Mouse (Mus musculus) C2C12 (cell line): ENCODE data around the gene Hapln4. TPM values are rescaled to one million over a fixed set of nuclear protein-coding genes. Genes with fewer than 3 reads are reported as not detected.

Experiments used
- H3K27me3 ChIP-seq: one replicate; pipeline ENCODE4 v1.6.1; 2011; ENCODE audit not compliant: control insufficient read depth, insufficient read depth, insufficient read length
- H3K36me3 ChIP-seq: one replicate; pipeline ENCODE4 v1.6.1; 2011; ENCODE audit not compliant: control insufficient read depth, insufficient read depth
- H3K4me3 ChIP-seq: one replicate; pipeline ENCODE4 v1.5.1; 2011; ENCODE audit warnings: mild to moderate bottlenecking, control low read depth; ENCODE audit not compliant: poor library complexity, insufficient read depth, severe bottlenecking
- H3K79me2 ChIP-seq: one replicate; pipeline ENCODE4 v1.6.1; 2011; ENCODE audit not compliant: control insufficient read depth, insufficient read depth
- H3K79me3 ChIP-seq: one replicate; pipeline ENCODE4 v1.6.1; 2011; ENCODE audit warnings: low read depth, control low read depth
- H3ac ChIP-seq: one replicate; pipeline ENCODE3; 2011; ENCODE audit warnings: low read depth; ENCODE audit not compliant: control insufficient read depth, insufficient read length
- CEBPB ChIP-seq: IDR thresholded peaks from one replicate; pipeline ENCODE4 v1.6.1; 2011; ENCODE audit warnings: low read depth, mild to moderate bottlenecking, control low read depth, moderate library complexity
- CTCF ChIP-seq: IDR thresholded peaks from one replicate; pipeline ENCODE4 v1.5.1; 2011; ENCODE audit not compliant: control insufficient read depth, insufficient read depth, insufficient read length
- FOSL1 ChIP-seq: IDR thresholded peaks from one replicate; pipeline ENCODE4 v1.8.0; 2011; ENCODE audit warnings: mild to moderate bottlenecking, low read length; ENCODE audit not compliant: poor library complexity, insufficient read depth, severe bottlenecking
- MAX ChIP-seq: IDR thresholded peaks from one replicate; pipeline ENCODE4 v1.6.1; 2011; ENCODE audit warnings: mild to moderate bottlenecking, control low read depth
- MYOD1 ChIP-seq: IDR thresholded peaks from one replicate; pipeline ENCODE4 v1.6.1; 2011; ENCODE audit warnings: low read depth; ENCODE audit not compliant: control insufficient read depth, insufficient read length
- MYOG ChIP-seq: IDR thresholded peaks from one replicate; pipeline ENCODE4 v1.6.1; 2011; ENCODE audit not compliant: control insufficient read depth, insufficient read length; ENCODE audit errors: extremely low read depth
- USF1 ChIP-seq: IDR thresholded peaks from one replicate; pipeline ENCODE4 v1.6.1; 2011; ENCODE audit warnings: low read depth, mild to moderate bottlenecking, control low read depth, moderate library complexity
- polyA plus RNA-seq: library from polyadenylated mRNA; unstranded; fragments of >200 nt; fragmentation: generic; extraction: Trizol; gene quantifications from one replicate; pipeline ENCODE4 v1.2.1, GENCODE M21; 2012; ENCODE audit warnings: missing spikeins

Hapln4 gene
- polyA plus RNA-seq, 1 experiment, result 1.0 TPM

DNA sequence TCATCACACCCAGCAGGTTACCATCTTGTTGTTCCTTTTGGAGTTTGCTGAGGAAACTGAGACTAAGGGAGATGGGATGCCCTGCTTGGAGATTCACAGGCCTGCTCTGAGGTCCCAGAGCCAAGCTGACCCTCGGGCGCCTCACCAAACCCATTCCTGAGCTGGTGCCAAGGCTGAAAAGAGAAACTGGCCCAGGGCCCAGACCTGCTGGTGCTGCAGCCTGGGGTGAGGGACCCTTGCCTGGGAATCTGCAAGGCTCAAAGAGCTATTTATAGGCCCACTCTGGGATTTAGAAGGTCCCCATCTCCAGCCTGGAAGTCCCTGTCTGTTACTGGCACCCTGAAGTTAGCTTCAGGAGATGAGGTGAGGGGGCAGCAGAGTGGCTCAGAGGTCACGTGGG lies 45.2 kb downstream of the Hapln4 start:
- TF ChIP-seq FOSL1, result no peak
- no peak for TF ChIP-seq MYOD1
- no peak for TF ChIP-seq MYOG
- TF ChIP-seq CEBPB, result no peak
- TF ChIP-seq MAX, result no peak
- no peak for TF ChIP-seq CTCF
- TF ChIP-seq USF1, result no peak
- Histone ChIP-seq H3K27me3 (peaks cover 14% of the 10 kb centered on the region), H3K79me3 (peaks cover 5% of the 10 kb centered on the region)

DNA sequence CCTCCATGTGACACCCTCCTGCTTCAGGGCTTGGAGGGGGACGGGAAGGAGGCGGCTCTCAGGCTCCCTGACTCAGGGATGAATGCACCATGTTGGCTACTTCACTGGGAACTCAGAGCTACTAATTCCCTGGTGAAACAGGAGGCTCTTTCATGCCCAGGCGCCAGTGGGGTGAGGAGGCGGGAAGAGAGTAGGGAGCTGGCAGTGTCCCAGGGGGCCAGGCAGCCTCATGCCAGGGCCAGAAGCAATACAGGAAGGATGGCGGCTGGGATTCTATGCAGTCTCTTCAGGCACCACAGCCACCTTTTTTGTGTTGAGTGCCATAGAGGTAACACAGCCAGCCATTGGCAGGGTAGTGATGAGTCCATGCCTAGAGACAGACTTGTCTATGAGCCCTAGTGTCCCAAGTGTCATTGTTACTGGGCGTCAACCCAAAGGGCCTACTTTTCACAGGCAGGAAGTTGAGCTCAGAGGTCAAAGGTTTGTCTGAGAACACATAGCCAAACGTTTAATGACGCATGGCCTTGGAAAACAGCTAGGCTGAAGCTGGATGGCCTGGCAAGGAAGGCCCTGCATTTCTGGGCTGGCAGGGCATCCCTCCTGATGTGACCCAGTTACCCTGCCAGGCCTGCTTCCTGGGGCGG lies 46.2 kb downstream of the Hapln4 start:
- H3K79me2 ChIP-seq, result peaks cover 24% of the 10 kb centered on the region
- peaks cover 12% of the 10 kb centered on the region for H3K27me3 ChIP-seq
- H3K4me3 ChIP-seq, result no peak overlapping the region
- TF ChIP-seq USF1 (no peak), CTCF (no peak), MYOD1 (no peak)
- no peak overlapping the region for H3ac ChIP-seq
- peaks cover 5% of the 10 kb centered on the region for H3K79me3 ChIP-seq
- peaks cover 2% of the 10 kb centered on the region for H3K36me3 ChIP-seq

More for the DNA sequence above, 45.2 kb downstream of the Hapln4 start:
- H3K4me3 ChIP-seq, result no peak overlapping the region
- no peak overlapping the region for H3ac ChIP-seq
- H3K79me2 ChIP-seq, result peaks cover 23% of the 10 kb centered on the region
- H3K36me3 ChIP-seq, result no peaks in the 10 kb centered on the region

DNA sequence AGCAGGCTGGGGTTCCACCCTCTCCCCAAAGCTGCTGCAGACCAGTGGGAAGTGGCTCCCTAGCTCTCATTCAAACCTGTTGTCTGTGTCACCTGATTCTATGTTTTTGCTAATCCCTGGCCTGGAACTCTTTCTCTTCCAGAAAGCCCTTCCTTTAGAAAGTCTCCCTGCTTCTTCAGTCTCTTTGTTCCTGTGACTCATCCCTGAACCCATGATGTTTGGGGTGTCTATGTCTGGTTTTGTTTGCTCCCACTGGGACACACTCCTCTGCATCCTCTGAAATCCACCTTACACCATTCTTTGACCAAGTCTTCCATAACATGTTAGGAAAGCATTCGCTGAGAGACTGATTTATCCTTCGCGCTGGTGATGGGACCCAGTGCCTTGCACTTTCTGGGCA lies 46.8 kb downstream of the Hapln4 start:
- Histone ChIP-seq H3K36me3 (peaks cover 6% of the 10 kb centered on the region), H3K27me3 (peaks cover 5% of the 10 kb centered on the region), H3K79me3 (peaks cover 5% of the 10 kb centered on the region), H3K4me3 (no peak overlapping the region), H3K79me2 (peaks cover 24% of the 10 kb centered on the region), H3ac (no peak overlapping the region)
- TF ChIP-seq MAX, result no peak
- no peak for TF ChIP-seq USF1
- no peak for TF ChIP-seq MYOD1
- TF ChIP-seq FOSL1, result no peak
- TF ChIP-seq CTCF, result no peak
- no peak for TF ChIP-seq CEBPB
- TF ChIP-seq MYOG, result no peak

DNA sequence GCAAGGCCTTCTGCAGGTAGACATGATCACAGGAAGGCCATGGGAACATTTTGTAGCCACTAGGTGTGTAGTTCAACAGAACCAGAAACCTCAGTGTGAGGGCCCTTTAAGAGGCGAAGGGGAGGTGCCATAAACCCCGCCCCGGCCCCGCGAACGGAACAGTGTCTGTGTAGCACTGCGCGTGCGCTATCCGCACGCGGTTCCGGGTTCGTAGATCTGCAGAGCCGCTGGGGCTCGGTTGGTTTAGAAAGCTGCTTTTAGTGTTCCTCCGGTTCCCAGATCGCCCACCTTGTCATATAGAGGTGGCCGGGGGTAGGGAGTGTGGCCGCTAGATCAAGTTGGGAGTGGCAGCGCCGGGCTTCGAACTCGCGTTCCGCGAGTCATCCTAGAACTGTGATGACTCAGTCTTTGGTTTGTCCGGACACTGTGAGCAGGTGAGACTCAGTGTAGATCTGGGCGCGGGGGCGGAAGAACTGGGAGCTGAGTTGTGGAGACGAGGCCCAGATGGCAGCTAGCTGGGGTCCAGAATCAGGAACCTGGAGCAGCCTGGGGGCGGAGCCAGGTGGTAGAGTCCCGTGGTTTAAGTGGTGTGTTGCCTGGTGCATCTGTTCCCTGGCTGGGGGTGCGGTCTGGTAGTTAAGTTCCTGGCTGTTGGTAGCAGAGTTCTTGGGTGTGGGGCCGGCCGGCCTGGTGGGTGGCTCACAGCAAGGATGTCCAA lies 48.1 kb downstream of the Hapln4 start, which contains the start of gene Nr2c2ap:
TSS of gene Nr2c2ap (plus strand) at position 168 of the 718 bp plus-strand sequence.
- peak within 1 kb of the TSS; percentile 68 for H3ac ChIP-seq
- peak within 1 kb of the TSS; percentile 95 for H3K4me3 ChIP-seq
- peaks cover 9% of the 10 kb centered on the region for H3K36me3 ChIP-seq
- H3K27me3 ChIP-seq, result peaks cover under 1% of the 10 kb centered on the region
- TF ChIP-seq MYOD1 (no peak), USF1 (no peak), CTCF (no peak), CEBPB (no peak), MYOG (no peak), FOSL1 (no peak), MAX (no peak)
- peaks cover 5% of the 10 kb centered on the region for H3K79me3 ChIP-seq
- H3K79me2 ChIP-seq, result peaks cover 24% of the 10 kb centered on the region

DNA sequence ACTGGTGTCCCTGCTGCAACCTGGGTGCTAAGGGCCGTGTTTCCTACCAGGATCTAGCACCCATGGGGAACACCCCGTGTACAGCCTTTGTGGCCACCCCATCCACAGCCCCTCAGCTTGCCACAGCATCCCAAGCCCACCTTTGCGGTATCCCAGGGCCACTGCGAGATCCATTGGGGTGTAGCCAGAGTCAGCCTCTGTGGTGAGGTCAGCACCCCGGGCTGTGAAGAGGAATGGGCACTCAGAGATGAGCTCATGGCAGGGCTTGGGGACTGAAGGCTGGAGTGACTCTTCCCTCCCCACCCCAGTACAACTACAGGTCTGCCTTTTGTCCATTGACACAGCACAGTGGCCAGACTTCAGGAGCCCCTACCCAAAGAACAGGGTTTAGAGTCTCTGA lies 50.8 kb downstream of the Hapln4 start:
- Histone ChIP-seq H3K36me3 (peaks cover 9% of the 10 kb centered on the region), H3K27me3 (no peaks in the 10 kb centered on the region)

More for the DNA sequence above, 50.8 kb downstream of the Hapln4 start:
- Histone ChIP-seq H3K4me3 (no peak overlapping the region), H3ac (no peak overlapping the region), H3K79me2 (peaks cover 24% of the 10 kb centered on the region), H3K79me3 (peaks cover 5% of the 10 kb centered on the region)
- no peak for TF ChIP-seq MYOG
- no peak for TF ChIP-seq MYOD1
- no peak for TF ChIP-seq CEBPB
- no peak for TF ChIP-seq USF1
- TF ChIP-seq CTCF, result no peak
- TF ChIP-seq FOSL1, result no peak
- no peak for TF ChIP-seq MAX
